Mouse (Mus musculus): ENCODE measurements around the gene Atg16l1. TPM values are rescaled to one million over a fixed set of nuclear protein-coding genes. Genes with fewer than 3 reads are reported as not detected.

Atg16l1 gene
- polyA plus RNA-seq, 1 experiment: 12.3 TPM

GRCm38 (mm10) chr1:87792438-87793137, 36.9 kb downstream of the Atg16l1 start:
- Histone ChIP-seq H3K4me1 (ENCODE audit: control insufficient read depth, insufficient read depth, insufficient read length, low read length) (no peaks in the 10 kb centered on the region), H3K27ac (ENCODE audit: insufficient read depth, low read depth, low read length) (no peak overlapping the region), H3K4me3 (ENCODE audit: low read depth, low read length) (no peak overlapping the region), H3K36me3 (ENCODE audit: control insufficient read depth, insufficient read depth, low read length) (peaks cover 49% of the 10 kb centered on the region), H3K27me3 (ENCODE audit: control insufficient read depth, insufficient read depth, low read length) (no peaks in the 10 kb centered on the region)
- TF ChIP-seq POLR2A (IDR thresholded peaks at IDR 0.05; ENCODE audit: low read depth, low read length): no peak
- no peak for TF ChIP-seq CTCF (IDR thresholded peaks at IDR 0.05; ENCODE audit: extremely low read depth, insufficient read length, insufficient replicate concordance, low read depth, low read length)
- 78% methylated on average over 4 of the region's 4 CpGs for WGBS

- no peaks in the 10 kb centered on the region for H3K27me3 ChIP-seq (ENCODE audit: control insufficient read depth, insufficient read depth, low read length)
- H3K36me3 ChIP-seq (ENCODE audit: control insufficient read depth, insufficient read depth, low read length): peaks cover 49% of the 10 kb centered on the region
- no peaks in the 10 kb centered on the region for H3K4me1 ChIP-seq (ENCODE audit: control insufficient read depth, insufficient read depth, insufficient read length, low read length)
- TF ChIP-seq CTCF (IDR thresholded peaks at IDR 0.05; ENCODE audit: extremely low read depth, insufficient read length, insufficient replicate concordance, low read depth, low read length) (no peak), POLR2A (IDR thresholded peaks at IDR 0.05; ENCODE audit: low read depth, low read length) (no peak)
- no peak overlapping the region for H3K4me3 ChIP-seq (ENCODE audit: low read depth, low read length)
- H3K27ac ChIP-seq (ENCODE audit: insufficient read depth, low read depth, low read length): no peak overlapping the region
- 95% methylated on average over 6 of the region's 6 CpGs for WGBS
Observed at GRCm38 (mm10) chr1:87793138-87793449, 37.4 kb downstream of the Atg16l1 start.

DNA sequence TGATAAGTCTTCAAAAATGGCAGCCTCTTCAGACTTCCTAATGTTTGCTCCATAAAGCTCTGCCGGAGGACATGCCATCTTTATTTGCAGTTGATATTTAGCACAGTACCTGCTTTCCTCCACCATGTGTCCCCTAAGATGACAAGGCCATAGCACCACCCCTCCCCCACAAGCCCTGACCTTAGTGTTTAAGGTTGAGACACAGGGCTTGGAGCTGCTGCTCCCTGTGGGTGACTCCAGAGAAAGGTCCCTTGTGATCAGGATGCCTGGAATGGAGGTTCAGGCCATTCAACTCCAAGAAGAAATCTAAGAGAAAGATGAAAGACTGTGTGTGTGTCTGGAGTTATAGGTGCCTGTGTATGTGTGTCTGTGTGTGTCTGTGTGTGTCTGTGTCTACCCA, 42.0 kb downstream of the Atg16l1 start:
- Histone ChIP-seq H3K4me1 (ENCODE audit: control insufficient read depth, insufficient read depth, insufficient read length, low read length) (no peaks in the 10 kb centered on the region), H3K27me3 (ENCODE audit: control insufficient read depth, insufficient read depth, low read length) (no peaks in the 10 kb centered on the region), H3K36me3 (ENCODE audit: control insufficient read depth, insufficient read depth, low read length) (peaks cover 17% of the 10 kb centered on the region), H3K27ac (ENCODE audit: insufficient read depth, low read depth, low read length) (no peak overlapping the region), H3K4me3 (ENCODE audit: low read depth, low read length) (no peak overlapping the region)
- WGBS: 78% methylated on average over 1 of the region's 1 CpGs
- no peak for TF ChIP-seq POLR2A (IDR thresholded peaks at IDR 0.05; ENCODE audit: low read depth, low read length)
- no peak for TF ChIP-seq CTCF (IDR thresholded peaks at IDR 0.05; ENCODE audit: extremely low read depth, insufficient read length, insufficient replicate concordance, low read depth, low read length)

GRCm38 (mm10) chr1:87798306-87798705, 42.6 kb downstream of the Atg16l1 start:
- Histone ChIP-seq H3K36me3 (ENCODE audit: control insufficient read depth, insufficient read depth, low read length) (peaks cover 11% of the 10 kb centered on the region), H3K27me3 (ENCODE audit: control insufficient read depth, insufficient read depth, low read length) (no peaks in the 10 kb centered on the region), H3K4me3 (ENCODE audit: low read depth, low read length) (no peak overlapping the region), H3K4me1 (ENCODE audit: control insufficient read depth, insufficient read depth, insufficient read length, low read length) (no peaks in the 10 kb centered on the region), H3K27ac (ENCODE audit: insufficient read depth, low read depth, low read length) (no peak overlapping the region)
- WGBS: 82% methylated on average over 2 of the region's 2 CpGs
- TF ChIP-seq POLR2A (IDR thresholded peaks at IDR 0.05; ENCODE audit: low read depth, low read length): no peak
- no peak for TF ChIP-seq CTCF (IDR thresholded peaks at IDR 0.05; ENCODE audit: extremely low read depth, insufficient read length, insufficient replicate concordance, low read depth, low read length)

GRCm38 (mm10) chr1:87803576-87803975, 47.9 kb downstream of the Atg16l1 start, which contains the start of gene Sag:
TSS of gene Sag (plus strand) at chr1:87803680.
- 66% methylated on average over 6 of the region's 6 CpGs for WGBS

DNA sequence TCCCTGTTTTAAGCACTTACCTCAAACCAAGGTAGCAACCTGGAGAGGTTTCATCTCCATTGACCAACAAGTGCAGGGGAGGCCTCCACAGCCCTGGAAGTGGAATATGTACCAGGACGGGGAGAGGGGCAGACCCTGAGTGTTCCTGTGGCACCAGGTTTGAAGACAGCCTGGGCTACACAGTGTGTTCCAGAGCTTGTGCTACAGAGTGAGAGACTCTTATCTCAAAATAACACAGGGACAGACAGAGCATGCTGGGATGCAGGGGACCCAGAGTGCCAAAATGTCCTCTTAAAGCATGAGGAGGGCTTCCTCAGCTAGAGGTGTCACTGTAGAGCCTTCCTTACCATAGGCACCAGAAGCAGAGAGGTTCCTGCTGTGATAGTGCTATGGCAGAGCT, 52.1 kb downstream of the Atg16l1 start:
- Histone ChIP-seq H3K27ac (ENCODE audit: insufficient read depth, low read depth, low read length) (no peak overlapping the region), H3K27me3 (ENCODE audit: control insufficient read depth, insufficient read depth, low read length) (no peaks in the 10 kb centered on the region), H3K36me3 (ENCODE audit: control insufficient read depth, insufficient read depth, low read length) (no peaks in the 10 kb centered on the region), H3K4me1 (ENCODE audit: control insufficient read depth, insufficient read depth, insufficient read length, low read length) (no peaks in the 10 kb centered on the region), H3K4me3 (ENCODE audit: low read depth, low read length) (no peak overlapping the region)
- no peak for TF ChIP-seq POLR2A (IDR thresholded peaks at IDR 0.05; ENCODE audit: low read depth, low read length)
- TF ChIP-seq CTCF (IDR thresholded peaks at IDR 0.05; ENCODE audit: extremely low read depth, insufficient read length, insufficient replicate concordance, low read depth, low read length): no peak
- WGBS: 100% methylated on average over 1 of the region's 1 CpGs

More at GRCm38 (mm10) chr1:87803576-87803975, 47.9 kb downstream of the Atg16l1 start, which contains the start of gene Sag:
- Histone ChIP-seq H3K4me3 (ENCODE audit: low read depth, low read length) (no peak within 1 kb of the TSS), H3K36me3 (ENCODE audit: control insufficient read depth, insufficient read depth, low read length) (no peaks in the 10 kb centered on the region), H3K27ac (ENCODE audit: insufficient read depth, low read depth, low read length) (no peak within 1 kb of the TSS), H3K27me3 (ENCODE audit: control insufficient read depth, insufficient read depth, low read length) (no peaks in the 10 kb centered on the region), H3K4me1 (ENCODE audit: control insufficient read depth, insufficient read depth, insufficient read length, low read length) (no peaks in the 10 kb centered on the region)
- TF ChIP-seq POLR2A (IDR thresholded peaks at IDR 0.05; ENCODE audit: low read depth, low read length) (no peak), CTCF (IDR thresholded peaks at IDR 0.05; ENCODE audit: extremely low read depth, insufficient read length, insufficient replicate concordance, low read depth, low read length) (no peak)

- 81% methylated on average over 7 of the region's 7 CpGs for WGBS
- Histone ChIP-seq H3K36me3 (ENCODE audit: control insufficient read depth, insufficient read depth, low read length) (no peaks in the 10 kb centered on the region), H3K27me3 (ENCODE audit: control insufficient read depth, insufficient read depth, low read length) (no peaks in the 10 kb centered on the region), H3K4me3 (ENCODE audit: low read depth, low read length) (no peak overlapping the region), H3K4me1 (ENCODE audit: control insufficient read depth, insufficient read depth, insufficient read length, low read length) (no peaks in the 10 kb centered on the region), H3K27ac (ENCODE audit: insufficient read depth, low read depth, low read length) (no peak overlapping the region)
- TF ChIP-seq POLR2A (IDR thresholded peaks at IDR 0.05; ENCODE audit: low read depth, low read length): no peak
- TF ChIP-seq CTCF (IDR thresholded peaks at IDR 0.05; ENCODE audit: extremely low read depth, insufficient read length, insufficient replicate concordance, low read depth, low read length): no peak
Observed at GRCm38 (mm10) chr1:87811391-87811790, 55.7 kb downstream of the Atg16l1 start.

Data from small intestine, adult 2 months (tissue).